Mouse (Mus musculus) heart, adult 11 months (tissue): ENCODE results near the gene S1pr4.

ENCODE experiments used
- DNase-seq: peaks from one replicate; pipeline ENCODE4 v3.0.0; 2022

S1pr4 gene

GRCm38 (mm10) chr10:81463531-81463930, 36.4 kb downstream of the S1pr4 start:
- peak; percentile 87 for DNase-seq

GRCm38 (mm10) chr10:81462917-81463316, 37.0 kb downstream of the S1pr4 start:
- peak; percentile 84 for DNase-seq

- DNase-seq = peak; percentile 89
These were observed 37.5 kb downstream of the S1pr4 start for GRCm38 (mm10) chr10:81462415-81462804.

- peak; percentile 89 for DNase-seq
These were observed 38.1 kb downstream of the S1pr4 start for GRCm38 (mm10) chr10:81461673-81462414.

- DNase-seq = peak; percentile 75
These were observed 39.0 kb downstream of the S1pr4 start for GRCm38 (mm10) chr10:81460951-81461350.

- peak; percentile 86 for DNase-seq
These were observed 39.5 kb downstream of the S1pr4 start for GRCm38 (mm10) chr10:81460471-81460870.

- DNase-seq = peak; percentile 76
These were observed 40.5 kb downstream of the S1pr4 start for GRCm38 (mm10) chr10:81459399-81459798.

- DNase-seq = no peak
These were observed 41.7 kb downstream of the S1pr4 start for GRCm38 (mm10) chr10:81458267-81458666.

- DNase-seq = no peak
These were observed 42.3 kb downstream of the S1pr4 start for GRCm38 (mm10) chr10:81457624-81458023.

- DNase-seq = peak; percentile 80
These were observed 42.9 kb downstream of the S1pr4 start for GRCm38 (mm10) chr10:81456983-81457563.

GRCm38 (mm10) chr10:81455181-81455895, 44.6 kb downstream of the S1pr4 start, which contains the start of gene Nfic:
TSS of gene Nfic (minus strand) at chr10:81455635.
- peak; percentile 88 for DNase-seq

GRCm38 (mm10) chr10:81454106-81454505, 45.8 kb downstream of the S1pr4 start:
- DNase-seq = peak; percentile 75

- DNase-seq = peak; percentile 86
These were observed 47.0 kb downstream of the S1pr4 start for GRCm38 (mm10) chr10:81452947-81453288.

GRCm38 (mm10) chr10:81452237-81452946, 47.5 kb downstream of the S1pr4 start:
- DNase-seq = peak; percentile 79

- DNase-seq = peak; percentile 86
These were observed 48.6 kb downstream of the S1pr4 start for GRCm38 (mm10) chr10:81451365-81451745.

- peak; percentile 90 for DNase-seq
These were observed 49.1 kb downstream of the S1pr4 start for GRCm38 (mm10) chr10:81450641-81451364.

GRCm38 (mm10) chr10:81450140-81450539, 49.8 kb downstream of the S1pr4 start:
- peak; percentile 96 for DNase-seq
